Mouse (Mus musculus): Measurements from ENCODE around the gene Spire2. TPM values are rescaled to one million over a fixed set of nuclear protein-coding genes. Genes with fewer than 3 reads are reported as not detected.
"Not testable (repeated sequence)": the region's sequence is repeated elsewhere in the genome, so short reads cannot be mapped to it uniquely, and the experiment has no call there.

Gene Spire2
- 0.88 and 1.1 TPM in 2 replicates for polyA plus RNA-seq (2012; rRNA removed)

GRCm38 (mm10) chr8:123332262-123333090 is at the start of gene Spire2:
Spire2 (plus strand) TSS chr8:123332713.
- Histone ChIP-seq H3K27ac (ENCODE audit: insufficient read depth, low read length) (no peak within 1 kb of the TSS), H3K27me3 (ENCODE audit: control insufficient read depth, insufficient read depth, low read length) (peaks cover 8% of the 10 kb centered on the region), H3K4me3 (ENCODE audit: extremely low read depth, insufficient read depth, insufficient read length) (peak within 1 kb of the TSS; percentile 52), H3K4me1 (ENCODE audit: control insufficient read depth, insufficient read depth, insufficient read length) (peaks cover 10% of the 10 kb centered on the region), H3K36me3 (ENCODE audit: control insufficient read depth, insufficient read depth, low read length) (no peaks in the 10 kb centered on the region)
- DNase-seq (ENCODE audit: low read depth in 1 of 2, low spot score in 2 of 2) = peak; percentile 28 to 73
- WGBS = 2% methylated on average over 75 of the region's 85 CpGs
- TF ChIP-seq CTCF (IDR thresholded peaks at IDR 0.05; ENCODE audit: extremely low read depth, insufficient read depth, insufficient read length, insufficient replicate concordance) = no peak
- TF ChIP-seq POLR2A (IDR thresholded peaks at IDR 0.05; ENCODE audit: low read depth, low read length) = no peak

GRCm38 (mm10) chr8:123282994-123283393 is 49.5 kb upstream of the Spire2 start:
- H3K4me3 ChIP-seq (ENCODE audit: extremely low read depth, insufficient read depth, insufficient read length); H3K36me3 ChIP-seq (ENCODE audit: control insufficient read depth, insufficient read depth, low read length); H3K27me3 ChIP-seq (ENCODE audit: control insufficient read depth, insufficient read depth, low read length); H3K4me1 ChIP-seq (ENCODE audit: control insufficient read depth, insufficient read depth, insufficient read length): not testable (repeated sequence)
- peak; percentile 38 to 55 for DNase-seq (ENCODE audit: low read depth in 1 of 2, low spot score in 2 of 2)
- peak overlapping the region; percentile 49; the same call in 1 of the 2 replicates for H3K27ac ChIP-seq (ENCODE audit: insufficient read depth, low read length)
- 43% methylated on average over 6 of the region's 6 CpGs for WGBS

DNA sequence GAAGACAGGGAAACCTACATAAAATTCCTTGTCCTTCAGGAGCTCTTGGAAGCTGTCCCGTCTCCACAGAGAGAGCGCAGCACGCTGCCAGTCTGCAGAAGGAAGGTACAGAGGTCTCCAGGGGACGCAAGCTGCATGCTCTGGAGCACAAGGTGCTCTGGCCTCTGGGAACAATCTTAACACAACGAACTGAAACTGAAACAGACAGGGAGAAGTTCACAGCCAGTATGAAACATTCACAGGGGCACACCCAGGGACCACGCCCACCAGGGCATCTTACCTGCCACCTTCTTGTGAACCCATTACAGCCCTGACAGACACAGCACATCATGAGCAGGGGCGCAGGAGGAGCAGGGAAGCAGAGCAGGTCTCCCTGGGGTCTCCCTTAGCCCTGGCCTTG is 48.5 kb upstream of the Spire2 start:
- no peaks in the 10 kb centered on the region for H3K27me3 ChIP-seq (ENCODE audit: control insufficient read depth, insufficient read depth, low read length)
- 44% methylated on average over 7 of the region's 7 CpGs for WGBS
- H3K27ac ChIP-seq (ENCODE audit: insufficient read depth, low read length) = peak overlapping the region; percentile 34; the same call in 1 of the 2 replicates
- peak; percentile 37 to 47 for DNase-seq (ENCODE audit: low read depth in 1 of 2, low spot score in 2 of 2)
- TF ChIP-seq POLR2A (IDR thresholded peaks at IDR 0.05; ENCODE audit: low read depth, low read length) = no peak
- TF ChIP-seq CTCF (IDR thresholded peaks at IDR 0.05; ENCODE audit: extremely low read depth, insufficient read depth, insufficient read length, insufficient replicate concordance) = no peak
- no peaks in the 10 kb centered on the region for H3K36me3 ChIP-seq (ENCODE audit: control insufficient read depth, insufficient read depth, low read length)
- peaks cover 7% of the 10 kb centered on the region; the same call in 1 of the 2 replicates for H3K4me1 ChIP-seq (ENCODE audit: control insufficient read depth, insufficient read depth, insufficient read length)
- peak overlapping the region; percentile 11; the same call in 1 of the 2 replicates for H3K4me3 ChIP-seq (ENCODE audit: extremely low read depth, insufficient read depth, insufficient read length)

DNA sequence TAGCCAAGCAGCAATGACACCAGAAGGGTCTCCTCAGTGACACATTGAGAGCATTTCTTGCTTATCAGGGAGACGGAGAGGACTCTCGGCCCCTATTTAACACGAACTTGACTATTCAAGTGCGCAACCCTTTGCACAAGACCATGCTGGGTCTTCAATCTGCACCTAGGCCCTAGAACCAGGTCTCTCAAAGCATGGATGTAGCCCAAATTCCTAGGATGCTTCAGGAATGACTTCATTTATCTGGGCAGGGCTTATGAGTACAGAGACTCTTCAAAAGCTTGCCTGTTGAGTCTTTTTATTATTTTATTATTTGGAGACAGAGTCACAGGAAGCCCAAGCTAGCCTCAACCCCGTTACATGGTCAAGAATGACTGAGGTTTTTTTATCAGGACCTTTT is 48.0 kb upstream of the Spire2 start:
- 86% methylated on average over 5 of the region's 5 CpGs for WGBS
- Histone ChIP-seq H3K36me3 (ENCODE audit: control insufficient read depth, insufficient read depth, low read length) (no peaks in the 10 kb centered on the region), H3K27ac (ENCODE audit: insufficient read depth, low read length) (peak overlapping the region; percentile 34; the same call in 1 of the 2 replicates), H3K27me3 (ENCODE audit: control insufficient read depth, insufficient read depth, low read length) (no peaks in the 10 kb centered on the region), H3K4me3 (ENCODE audit: extremely low read depth, insufficient read depth, insufficient read length) (no peak overlapping the region), H3K4me1 (ENCODE audit: control insufficient read depth, insufficient read depth, insufficient read length) (peaks cover 7% of the 10 kb centered on the region; the same call in 1 of the 2 replicates)
- no peak for TF ChIP-seq POLR2A (IDR thresholded peaks at IDR 0.05; ENCODE audit: low read depth, low read length)
- no peak for TF ChIP-seq CTCF (IDR thresholded peaks at IDR 0.05; ENCODE audit: extremely low read depth, insufficient read depth, insufficient read length, insufficient replicate concordance)
- no peak for DNase-seq (ENCODE audit: low read depth in 1 of 2, low spot score in 2 of 2)

DNA sequence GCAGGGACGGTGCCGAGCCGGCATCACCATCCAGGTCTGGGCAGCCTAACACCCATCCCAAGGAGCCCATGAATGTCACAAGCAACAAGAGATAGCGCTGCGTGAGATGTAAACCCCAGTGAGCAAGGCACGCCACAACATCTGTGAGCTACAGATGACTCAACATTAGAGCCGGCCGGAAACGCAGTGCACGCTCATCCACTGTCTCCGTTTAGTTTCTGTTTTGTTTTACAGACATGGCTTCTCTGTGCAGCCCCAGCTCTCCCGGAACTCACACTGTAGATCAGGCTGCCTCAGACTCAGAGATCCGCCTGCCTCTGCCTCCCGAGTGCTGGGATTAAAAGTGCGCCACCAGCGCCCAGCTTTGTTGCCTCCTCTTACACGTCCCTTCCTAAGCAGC is 45.2 kb upstream of the Spire2 start:
- WGBS = 94% methylated on average over 17 of the region's 17 CpGs
- Histone ChIP-seq H3K4me3 (ENCODE audit: extremely low read depth, insufficient read depth, insufficient read length) (no peak overlapping the region), H3K4me1 (ENCODE audit: control insufficient read depth, insufficient read depth, insufficient read length) (peaks cover 7% of the 10 kb centered on the region; the same call in 1 of the 2 replicates), H3K27me3 (ENCODE audit: control insufficient read depth, insufficient read depth, low read length) (no peaks in the 10 kb centered on the region), H3K36me3 (ENCODE audit: control insufficient read depth, insufficient read depth, low read length) (no peaks in the 10 kb centered on the region), H3K27ac (ENCODE audit: insufficient read depth, low read length) (no peak overlapping the region)
- TF ChIP-seq POLR2A (IDR thresholded peaks at IDR 0.05; ENCODE audit: low read depth, low read length) (no peak), CTCF (IDR thresholded peaks at IDR 0.05; ENCODE audit: extremely low read depth, insufficient read depth, insufficient read length, insufficient replicate concordance) (no peak)
- DNase-seq (ENCODE audit: low read depth in 1 of 2, low spot score in 2 of 2) = no peak

- WGBS = 84% methylated on average over 4 of the region's 4 CpGs
- Histone ChIP-seq H3K36me3 (ENCODE audit: control insufficient read depth, insufficient read depth, low read length) (no peaks in the 10 kb centered on the region), H3K4me3 (ENCODE audit: extremely low read depth, insufficient read depth, insufficient read length) (no peak overlapping the region), H3K27ac (ENCODE audit: insufficient read depth, low read length) (no peak overlapping the region), H3K27me3 (ENCODE audit: control insufficient read depth, insufficient read depth, low read length) (no peaks in the 10 kb centered on the region), H3K4me1 (ENCODE audit: control insufficient read depth, insufficient read depth, insufficient read length) (no peaks in the 10 kb centered on the region)
- TF ChIP-seq POLR2A (IDR thresholded peaks at IDR 0.05; ENCODE audit: low read depth, low read length) (no peak), CTCF (IDR thresholded peaks at IDR 0.05; ENCODE audit: extremely low read depth, insufficient read depth, insufficient read length, insufficient replicate concordance) (peak; percentile 27; the same call in 1 of the 2 replicates)
- peak in 1 of 2 experiments; percentile 42 for DNase-seq (ENCODE audit: low read depth in 1 of 2, low spot score in 2 of 2)
These were observed 42.3 kb upstream of the Spire2 start for GRCm38 (mm10) chr8:123290166-123290565.

DNA sequence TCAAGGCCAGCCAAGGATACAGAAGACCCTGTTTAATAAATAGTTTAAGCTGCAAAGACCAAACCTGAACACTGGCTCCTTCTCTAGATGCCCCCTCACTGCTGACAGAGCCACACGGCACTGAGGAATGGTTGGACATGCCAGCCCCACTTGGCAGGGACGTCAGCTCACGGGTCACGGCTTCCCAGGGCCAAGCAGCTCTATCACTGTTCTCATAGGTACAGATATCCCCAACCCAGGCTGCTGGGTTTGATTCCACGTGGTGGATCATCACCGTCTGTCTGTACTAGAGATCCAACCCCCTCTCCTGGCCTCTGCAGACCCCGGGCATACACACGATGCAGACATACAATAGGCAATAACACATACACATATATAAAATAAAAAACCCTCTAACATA is 41.8 kb upstream of the Spire2 start:
- 97% methylated on average over 8 of the region's 8 CpGs for WGBS
- Histone ChIP-seq H3K4me1 (ENCODE audit: control insufficient read depth, insufficient read depth, insufficient read length) (no peaks in the 10 kb centered on the region), H3K27me3 (ENCODE audit: control insufficient read depth, insufficient read depth, low read length) (no peaks in the 10 kb centered on the region), H3K36me3 (ENCODE audit: control insufficient read depth, insufficient read depth, low read length) (no peaks in the 10 kb centered on the region), H3K27ac (ENCODE audit: insufficient read depth, low read length) (no peak overlapping the region), H3K4me3 (ENCODE audit: extremely low read depth, insufficient read depth, insufficient read length) (no peak overlapping the region)
- no peak for TF ChIP-seq POLR2A (IDR thresholded peaks at IDR 0.05; ENCODE audit: low read depth, low read length)
- no peak for DNase-seq (ENCODE audit: low read depth in 1 of 2, low spot score in 2 of 2)

Data from spleen, adult 2 months (tissue).